Mouse (Mus musculus) limb, embryonic 15.5 days (tissue): Measurements from ENCODE around the gene Gm42791. TPM values are rescaled to one million over a fixed set of nuclear protein-coding genes. Genes with fewer than 3 reads are reported as not detected.

ENCODE experiments used
- ATAC-seq: fragments of 200-750 bp; cut with Nextera tagmentation; 2 replicates; pipeline ENCODE4 v1.8.0; 2017; ENCODE audit warnings: low read depth, moderate TSS enrichment; ENCODE audit not compliant: insufficient number of reproducible peaks, low FRiP score, low TSS enrichment
- H3K27ac ChIP-seq: fragments of 300-500 bp; sonication (generic); 2 replicates; pipeline ENCODE4 v1.5.1; 2015; ENCODE audit warnings: moderate library complexity, mild to moderate bottlenecking, inconsistent platforms
- H3K27me3 ChIP-seq: fragments of 300-500 bp; sonication (generic); 2 replicates; pipeline ENCODE4 v1.6.1; 2015; ENCODE audit warnings: inconsistent platforms
- H3K36me3 ChIP-seq: fragments of 300-500 bp; sonication (generic); 2 replicates; pipeline ENCODE4 v1.6.1; 2015; ENCODE audit warnings: inconsistent platforms
- H3K4me1 ChIP-seq: fragments of 300-500 bp; sonication (generic); 2 replicates; pipeline ENCODE4 v1.6.1; 2015; ENCODE audit warnings: inconsistent platforms
- H3K4me2 ChIP-seq: fragments of 300-500 bp; sonication (generic); 2 replicates; pipeline ENCODE4 v1.6.1; 2015; ENCODE audit warnings: mild to moderate bottlenecking, inconsistent platforms
- H3K4me3 ChIP-seq: fragments of 300-500 bp; sonication (generic); 2 replicates; pipeline ENCODE4 v1.5.1; 2015; ENCODE audit warnings: mild to moderate bottlenecking, inconsistent platforms
- H3K9ac ChIP-seq: fragments of 300-500 bp; sonication (generic); 2 replicates; pipeline ENCODE4 v1.6.1; 2015; ENCODE audit warnings: inconsistent platforms
- H3K9me3 ChIP-seq: fragments of 300-500 bp; sonication (generic); 2 replicates; pipeline ENCODE4 v1.6.1; 2016; ENCODE audit warnings: inconsistent platforms
- WGBS: fragments of 180-500 bp; shearing (Covaris S2); methylation state at CpG from one replicate; pipeline ENCODE4 v1.1.7; 2015; 5-methylcytosine and 5-hydroxymethylcytosine counted together
- polyA plus RNA-seq: library from polyadenylated mRNA; unstranded; fragments of >200 nt; fragmentation: Nextera tagmentation; extraction: Ambion mirVana; gene quantifications from 2 replicates; pipeline ENCODE4 v1.2.1, GENCODE M21; 2015

The Gm42791 gene
- polyA plus RNA-seq, 1 experiment from 2014 or later, result 3.7 TPM

DNA sequence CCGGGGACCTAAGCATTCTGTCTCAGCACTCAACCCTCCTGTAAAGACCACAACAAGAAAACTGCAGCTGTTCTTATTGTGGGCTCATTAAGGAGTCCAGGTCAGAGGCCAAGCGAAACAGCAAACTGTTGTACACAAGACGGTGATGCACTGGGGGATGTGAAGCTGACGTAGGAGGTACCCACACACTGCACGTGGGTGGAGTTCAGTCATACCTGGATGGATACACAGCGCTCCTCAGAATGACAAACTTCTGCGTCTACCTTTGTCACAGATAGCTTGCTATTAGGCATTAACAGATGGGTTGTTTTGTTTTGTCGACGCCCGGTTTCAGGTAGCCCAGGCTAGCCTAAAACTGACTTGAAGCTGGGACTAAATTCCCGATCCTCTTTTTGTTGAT lies 2.3 kb downstream of the Gm42791 start:
- Histone ChIP-seq H3K27ac (no peak overlapping the region), H3K9me3 (no peaks in the 10 kb centered on the region), H3K27me3 (no peaks in the 10 kb centered on the region), H3K4me2 (no peak overlapping the region), H3K4me1 (peaks cover 30% of the 10 kb centered on the region), H3K9ac (no peak overlapping the region), H3K36me3 (peaks cover 7% of the 10 kb centered on the region; the same call in 1 of the 2 replicates), H3K4me3 (no peak overlapping the region)
- no peak for ATAC-seq
- 97% methylated on average over 11 of the region's 11 CpGs for WGBS

DNA sequence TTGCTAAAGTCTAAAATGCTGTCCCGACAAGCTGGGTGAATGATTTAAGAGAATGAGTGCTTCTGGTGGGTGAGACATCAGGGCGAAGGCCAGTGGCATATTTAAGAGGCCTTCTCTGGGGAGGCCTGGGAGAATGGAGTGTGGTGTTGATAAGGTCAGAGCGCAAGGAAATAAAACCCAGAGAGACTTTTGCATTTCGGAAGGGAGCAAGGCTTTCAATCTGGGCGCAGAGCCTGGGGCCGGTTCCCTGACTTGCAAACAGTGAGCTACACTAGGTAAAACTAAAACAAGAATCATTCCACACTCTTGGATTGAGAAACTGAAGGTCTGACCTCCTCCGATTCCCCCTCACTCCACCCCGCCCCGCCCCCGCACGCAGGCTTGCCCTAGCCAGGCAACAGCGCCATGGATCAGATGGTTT lies 4.0 kb downstream of the Gm42791 start:
- Histone ChIP-seq H3K27me3 (no peaks in the 10 kb centered on the region), H3K36me3 (peaks cover 7% of the 10 kb centered on the region; the same call in 1 of the 2 replicates), H3K27ac (no peak overlapping the region), H3K4me3 (no peak overlapping the region), H3K4me2 (no peak overlapping the region), H3K9me3 (0 out of 2 replicates have a peak, but pooled peaks cover 3% of the 10 kb centered on the region), H3K4me1 (peaks cover 18% of the 10 kb centered on the region), H3K9ac (no peak overlapping the region)
- 69% methylated on average over 12 of the region's 12 CpGs for WGBS
- ATAC-seq, result no peak

DNA sequence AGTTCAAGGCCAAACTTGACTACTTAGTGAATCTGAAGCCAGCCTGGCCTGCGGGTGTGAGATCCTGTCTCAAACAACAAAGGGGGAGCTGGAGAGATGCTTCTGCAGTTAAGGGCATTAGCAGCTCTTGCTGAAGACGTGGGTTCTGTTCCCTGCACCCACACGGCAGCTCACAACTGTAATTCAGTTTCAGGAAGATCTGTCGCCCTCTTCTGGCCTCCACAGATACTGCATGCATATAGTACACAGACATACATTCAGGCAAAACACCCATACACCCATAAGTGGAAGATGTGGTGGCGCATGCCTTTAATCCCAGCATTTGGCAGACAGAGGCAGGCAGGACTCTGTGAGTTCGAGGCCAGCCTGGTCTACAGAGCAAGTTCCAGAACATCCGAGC lies 5.5 kb downstream of the Gm42791 start:
- H3K27ac ChIP-seq, result no peak overlapping the region
- ATAC-seq, result no peak
- 88% methylated on average over 7 of the region's 7 CpGs for WGBS

DNA sequence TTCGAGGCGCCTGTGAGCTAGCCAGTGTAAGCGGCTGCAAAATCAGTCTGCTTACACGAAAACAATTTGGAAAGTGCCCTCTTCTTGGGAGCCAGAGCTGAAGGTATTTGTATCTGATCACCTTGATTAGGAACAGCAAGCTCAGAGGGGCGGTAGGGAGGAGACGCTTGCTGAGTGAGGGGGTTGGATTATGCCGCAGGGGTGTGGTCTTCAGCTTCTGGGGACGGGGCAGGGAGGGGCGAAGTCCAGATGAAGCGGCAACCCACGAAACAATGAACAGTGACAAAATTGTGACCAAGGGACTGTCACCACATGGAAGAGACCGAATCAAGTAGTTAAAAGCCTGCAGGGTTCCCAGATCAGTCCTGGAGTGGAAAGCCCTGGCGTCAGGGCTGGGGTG lies 10.0 kb downstream of the Gm42791 start:
- H3K9ac ChIP-seq, result no peak overlapping the region
- H3K9me3 ChIP-seq, result 0 out of 2 replicates have a peak, but pooled peaks cover 3% of the 10 kb centered on the region
- H3K4me2 ChIP-seq, result no peak overlapping the region
- H3K27me3 ChIP-seq, result no peaks in the 10 kb centered on the region
- H3K27ac ChIP-seq, result no peak overlapping the region
- peaks cover 3% of the 10 kb centered on the region; the same call in 1 of the 2 replicates for H3K36me3 ChIP-seq
- 58% methylated on average over 13 of the region's 13 CpGs for WGBS
- no peaks in the 10 kb centered on the region for H3K4me1 ChIP-seq
- H3K4me3 ChIP-seq, result no peak overlapping the region
- no peak for ATAC-seq

More for the DNA sequence above, 5.5 kb downstream of the Gm42791 start:
- Histone ChIP-seq H3K27me3 (no peaks in the 10 kb centered on the region), H3K4me2 (no peak overlapping the region), H3K9me3 (0 out of 2 replicates have a peak, but pooled peaks cover 3% of the 10 kb centered on the region), H3K4me1 (peaks cover 7% of the 10 kb centered on the region), H3K4me3 (no peak overlapping the region), H3K9ac (no peak overlapping the region), H3K36me3 (peaks cover 7% of the 10 kb centered on the region; the same call in 1 of the 2 replicates)

GRCm38 (mm10) chr5:148983696-148984095 lies 11.3 kb downstream of the Gm42791 start:
- H3K4me1 ChIP-seq, result peaks cover 2% of the 10 kb centered on the region
- peaks cover 3% of the 10 kb centered on the region; the same call in 1 of the 2 replicates for H3K36me3 ChIP-seq
- 97% methylated on average over 1 of the region's 1 CpGs for WGBS
- H3K4me3 ChIP-seq, result no peak overlapping the region
- H3K27ac ChIP-seq, result no peak overlapping the region
- ATAC-seq, result no peak
- H3K9ac ChIP-seq, result no peak overlapping the region
- no peaks in the 10 kb centered on the region for H3K27me3 ChIP-seq
- H3K4me2 ChIP-seq, result no peak overlapping the region
- 0 out of 2 replicates have a peak, but pooled peaks cover 3% of the 10 kb centered on the region for H3K9me3 ChIP-seq

DNA sequence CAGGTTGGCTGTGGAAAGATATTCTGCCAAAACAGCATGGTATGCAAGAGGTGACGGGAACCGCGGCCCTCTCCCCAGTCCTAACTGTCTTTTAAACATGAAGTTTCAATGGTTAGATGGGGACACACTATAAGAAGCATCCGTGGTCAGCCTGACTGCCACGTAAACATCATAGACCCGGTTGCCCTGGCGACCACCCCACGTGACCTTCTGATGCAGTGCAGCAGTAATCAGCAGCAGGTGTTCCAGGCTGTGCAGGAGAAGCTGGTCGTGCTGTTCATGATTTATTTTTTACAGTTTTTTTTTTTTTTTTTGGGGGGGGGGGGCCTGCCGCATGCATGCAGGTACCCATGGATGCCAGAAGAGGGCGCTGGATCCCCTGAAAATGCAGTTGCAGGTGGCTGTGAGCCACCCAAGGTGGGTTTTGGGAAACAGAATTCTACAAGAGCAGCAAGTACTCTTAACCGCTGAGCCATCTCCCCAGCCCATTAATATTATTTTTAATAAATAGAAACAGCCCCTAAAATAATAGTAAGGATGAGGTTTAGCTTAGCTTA lies 11.8 kb downstream of the Gm42791 start:
- H3K9me3 ChIP-seq, result 0 out of 2 replicates have a peak, but pooled peaks cover 3% of the 10 kb centered on the region
- H3K4me2 ChIP-seq, result no peak overlapping the region
- no peak overlapping the region for H3K4me3 ChIP-seq
- H3K36me3 ChIP-seq, result peaks cover 3% of the 10 kb centered on the region; the same call in 1 of the 2 replicates
- ATAC-seq, result no peak
- no peaks in the 10 kb centered on the region for H3K27me3 ChIP-seq
- no peak overlapping the region for H3K9ac ChIP-seq
- WGBS, result 60% methylated on average over 12 of the region's 12 CpGs
- H3K27ac ChIP-seq, result no peak overlapping the region
- peaks cover 7% of the 10 kb centered on the region for H3K4me1 ChIP-seq

GRCm38 (mm10) chr5:148982396-148982795 lies 12.6 kb downstream of the Gm42791 start:
- H3K9me3 ChIP-seq, result 0 out of 2 replicates have a peak, but pooled peaks cover 2% of the 10 kb centered on the region
- 77% methylated on average over 7 of the region's 7 CpGs for WGBS
- H3K4me1 ChIP-seq, result peaks cover 15% of the 10 kb centered on the region
- H3K27me3 ChIP-seq, result no peaks in the 10 kb centered on the region
- ATAC-seq, result no peak
- H3K9ac ChIP-seq, result no peak overlapping the region
- H3K27ac ChIP-seq, result no peak overlapping the region
- H3K4me3 ChIP-seq, result no peak overlapping the region
- H3K36me3 ChIP-seq, result 0 out of 2 replicates have a peak, but pooled peaks cover 3% of the 10 kb centered on the region
- H3K4me2 ChIP-seq, result no peak overlapping the region

DNA sequence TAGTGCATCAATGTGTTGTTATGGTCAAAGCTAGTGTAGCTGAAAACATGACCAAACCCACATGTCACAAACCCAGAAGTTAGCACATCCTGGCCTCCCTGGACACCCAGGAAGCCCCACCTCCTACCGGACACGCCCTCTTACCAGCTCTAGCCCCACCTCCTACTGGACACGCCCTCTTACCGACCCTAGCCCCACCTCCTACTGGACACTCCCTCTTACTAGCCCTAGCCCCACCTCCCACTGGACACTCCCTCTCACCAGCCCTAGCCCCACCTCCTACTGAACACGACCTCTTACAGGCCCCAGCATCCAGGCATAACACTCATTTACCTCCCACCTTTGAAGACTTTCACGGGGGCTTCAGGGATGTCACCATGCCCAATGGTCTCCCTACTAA lies 14.3 kb downstream of the Gm42791 start:
- no peaks in the 10 kb centered on the region for H3K27me3 ChIP-seq
- WGBS, result 62% methylated on average over 6 of the region's 6 CpGs
- peaks cover 19% of the 10 kb centered on the region for H3K4me1 ChIP-seq
- 0 out of 2 replicates have a peak, but pooled peaks cover 3% of the 10 kb centered on the region for H3K36me3 ChIP-seq
- ATAC-seq, result no peak
- no peak overlapping the region for H3K4me3 ChIP-seq
- no peak overlapping the region for H3K27ac ChIP-seq
- H3K4me2 ChIP-seq, result no peak overlapping the region
- no peak overlapping the region for H3K9ac ChIP-seq
- no peaks in the 10 kb centered on the region for H3K9me3 ChIP-seq

DNA sequence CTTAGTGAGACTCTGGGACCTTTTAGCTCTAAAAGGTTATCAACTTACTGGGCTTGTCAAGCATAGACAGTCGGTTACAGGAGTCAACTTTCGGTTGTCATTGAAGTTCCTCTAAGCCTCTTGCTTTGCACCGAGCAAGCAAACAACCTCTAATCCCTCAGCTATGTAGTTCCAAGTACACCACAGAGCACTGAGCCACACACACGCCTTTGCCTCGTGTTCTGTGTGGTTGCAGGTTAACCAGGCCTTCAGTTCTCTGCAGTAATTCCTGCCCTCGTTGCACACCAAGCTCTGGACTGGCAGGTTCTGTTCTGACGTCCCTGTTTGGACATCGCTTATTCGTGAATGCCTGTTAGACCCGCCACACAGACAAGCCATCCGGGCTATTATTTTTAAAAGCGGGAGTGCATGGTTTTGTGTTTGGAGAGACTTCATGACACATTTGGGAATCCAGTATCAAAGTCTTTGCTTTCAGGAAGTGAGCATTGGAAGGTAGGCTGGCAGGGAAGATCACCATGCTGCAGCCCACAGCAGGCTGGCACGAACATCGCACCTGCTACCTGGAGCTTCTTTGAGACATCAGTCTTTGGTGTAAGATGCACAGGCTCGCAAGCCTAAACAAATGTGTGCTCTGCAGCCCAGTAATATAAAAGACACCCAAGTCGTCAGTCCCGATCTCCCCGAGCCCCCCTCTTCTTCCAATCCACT lies 16.3 kb downstream of the Gm42791 start:
- H3K36me3 ChIP-seq, result no peaks in the 10 kb centered on the region
- no peak overlapping the region for H3K9ac ChIP-seq
- H3K27me3 ChIP-seq, result no peaks in the 10 kb centered on the region
- no peak overlapping the region for H3K4me3 ChIP-seq
- H3K4me2 ChIP-seq, result no peak overlapping the region
- H3K4me1 ChIP-seq, result peaks cover 19% of the 10 kb centered on the region
- H3K9me3 ChIP-seq, result no peaks in the 10 kb centered on the region
- ATAC-seq, result no peak
- peak overlapping the region; percentile 81 for H3K27ac ChIP-seq
- 54% methylated on average over 18 of the region's 18 CpGs for WGBS

GRCm38 (mm10) chr5:148977698-148978457 lies 17.1 kb downstream of the Gm42791 start:
- H3K9me3 ChIP-seq, result no peaks in the 10 kb centered on the region
- ATAC-seq, result no peak

DNA sequence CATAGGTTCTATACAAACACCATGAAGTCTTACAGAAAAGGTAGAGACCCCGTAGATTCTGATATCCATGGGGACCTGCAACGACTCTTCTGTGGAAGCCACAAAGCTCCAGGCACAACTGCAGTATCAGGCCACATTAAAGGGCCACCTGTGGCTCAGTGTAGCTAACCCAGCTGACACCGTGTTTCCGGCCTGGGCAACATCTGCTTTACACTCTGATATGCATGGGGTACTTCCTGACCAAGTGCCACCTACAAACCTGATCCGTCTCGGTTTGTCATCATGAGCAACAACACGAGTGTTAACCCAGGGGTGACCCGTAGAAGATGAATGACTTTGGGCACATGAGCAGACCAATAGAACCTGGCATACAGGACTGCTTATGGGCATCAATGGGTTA lies 18.1 kb downstream of the Gm42791 start:
- WGBS, result 62% methylated on average over 8 of the region's 8 CpGs
- no peak overlapping the region for H3K27ac ChIP-seq
- H3K36me3 ChIP-seq, result no peaks in the 10 kb centered on the region
- peaks cover 26% of the 10 kb centered on the region for H3K4me1 ChIP-seq
- no peak overlapping the region for H3K9ac ChIP-seq
- no peak overlapping the region for H3K4me3 ChIP-seq
- H3K27me3 ChIP-seq, result no peaks in the 10 kb centered on the region
- H3K9me3 ChIP-seq, result no peaks in the 10 kb centered on the region
- no peak for ATAC-seq
- no peak overlapping the region for H3K4me2 ChIP-seq

More at GRCm38 (mm10) chr5:148977698-148978457, 17.1 kb downstream of the Gm42791 start:
- whole genome bisulfite sequencing, result 13% methylated on average over 14 of the region's 14 CpGs
- no peak overlapping the region for H3K4me2 ChIP-seq
- no peak overlapping the region for H3K9ac ChIP-seq
- peak overlapping the region; percentile 81 for H3K27ac ChIP-seq
- H3K27me3 ChIP-seq, result no peaks in the 10 kb centered on the region
- H3K36me3 ChIP-seq, result no peaks in the 10 kb centered on the region
- H3K4me3 ChIP-seq, result no peak overlapping the region
- peaks cover 25% of the 10 kb centered on the region for H3K4me1 ChIP-seq
